Mouse (Mus musculus) forebrain, embryonic 11.5 days (tissue): Measurements from ENCODE around the gene Gabarapl1. TPM values are rescaled to one million over a fixed set of nuclear protein-coding genes. Genes with fewer than 3 reads are reported as not detected.

Source experiments
- ATAC-seq: fragments of 200-750 bp; cut with Nextera tagmentation; replicated peaks from 2 replicates; pipeline ENCODE4 v1.8.0; 2017; ENCODE audit warnings: moderate TSS enrichment; ENCODE audit not compliant: low FRiP score
- DNase-seq: peaks from one replicate; pipeline ENCODE4 v3.0.0-alpha.2; 2017; ENCODE audit warnings: low spot score
- H3K27ac ChIP-seq: fragments of 300-500 bp; sonication (generic); 2 replicates; pipeline ENCODE4 v1.5.1; 2014; ENCODE audit warnings: low read depth, low read length
- H3K27me3 ChIP-seq: fragments of 300-500 bp; sonication (generic); 2 replicates; pipeline ENCODE4 v1.6.1; 2014; ENCODE audit warnings: mild to moderate bottlenecking, low read length, mixed read lengths; ENCODE audit not compliant: control insufficient read depth, insufficient read depth
- H3K36me3 ChIP-seq: fragments of 300-500 bp; sonication (generic); 2 replicates; pipeline ENCODE4 v1.6.1; 2014; ENCODE audit warnings: mild to moderate bottlenecking, low read length, moderate library complexity, mixed read lengths; ENCODE audit not compliant: control insufficient read depth, insufficient read depth
- H3K4me1 ChIP-seq: fragments of 300-500 bp; sonication (generic); replicated peaks from 2 replicates; pipeline ENCODE4 v1.6.1; 2014; ENCODE audit warnings: low read length, mixed read lengths; ENCODE audit not compliant: control insufficient read depth, insufficient read depth
- H3K4me2 ChIP-seq: fragments of 300-500 bp; sonication (generic); 2 replicates; pipeline ENCODE4 v1.6.1; 2014; ENCODE audit warnings: low read depth, mild to moderate bottlenecking, low read length, moderate library complexity, mixed read lengths; ENCODE audit not compliant: severe bottlenecking
- H3K4me3 ChIP-seq: fragments of 300-500 bp; sonication (generic); 2 replicates; pipeline ENCODE4 v1.5.1; 2014; ENCODE audit warnings: low read depth, low read length
- H3K9ac ChIP-seq: fragments of 300-500 bp; sonication (generic); 2 replicates; pipeline ENCODE4 v1.6.1; 2014; ENCODE audit warnings: low read length
- H3K9me3 ChIP-seq: fragments of 300-500 bp; sonication (generic); 2 replicates; pipeline ENCODE4 v1.6.1; 2016; ENCODE audit warnings: low read length, mixed read lengths; ENCODE audit not compliant: control insufficient read depth
- whole genome bisulfite sequencing: fragments of 180-500 bp; shearing (Covaris S2); extraction: QIAGEN DNeasy Blood & Tissue Kit; methylation state at CpG from one replicate; pipeline ENCODE4 v1.1.7; 2014; 5-methylcytosine and 5-hydroxymethylcytosine counted together
- polyA plus RNA-seq: library from polyadenylated mRNA; unstranded; fragments of >200 nt; fragmentation: Nextera tagmentation; extraction: Ambion mirVana; gene quantifications from 2 replicates; pipeline ENCODE4 v1.2.1, GENCODE M21; 2014

Gene Gabarapl1
- polyA plus RNA-seq, 1 experiment from 2014 or later = 21.5 TPM

DNA sequence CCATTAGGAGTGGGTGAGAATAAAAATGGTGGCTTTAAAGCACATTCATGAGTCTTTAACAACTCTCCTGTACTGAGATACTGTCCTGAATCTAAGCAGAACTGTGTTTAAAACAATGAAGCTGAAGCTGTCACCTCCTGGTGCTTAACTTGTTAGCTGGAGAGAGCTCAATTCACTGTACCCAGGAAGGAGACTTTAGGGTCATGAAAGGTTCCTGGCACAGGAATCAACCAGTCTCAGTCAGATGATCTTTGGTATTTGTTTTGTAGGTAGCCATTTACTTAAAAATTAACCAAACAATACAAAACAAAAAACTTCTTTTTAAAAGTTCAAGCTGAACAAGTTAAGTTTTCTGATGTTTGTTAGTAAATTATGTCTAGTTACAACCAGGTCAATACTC lies 2.7 kb upstream of the Gabarapl1 start:
- DNase-seq (no peak), ATAC-seq (no peak)
- H3K4me1 ChIP-seq = no peaks in the 10 kb centered on the region
- no peaks in the 10 kb centered on the region for H3K36me3 ChIP-seq
- no peak overlapping the region for H3K4me3 ChIP-seq
- H3K9ac ChIP-seq = no peak overlapping the region
- H3K27me3 ChIP-seq = no peaks in the 10 kb centered on the region
- H3K27ac ChIP-seq = no peak overlapping the region
- no peaks in the 10 kb centered on the region for H3K9me3 ChIP-seq
- H3K4me2 ChIP-seq = no peak overlapping the region

DNA sequence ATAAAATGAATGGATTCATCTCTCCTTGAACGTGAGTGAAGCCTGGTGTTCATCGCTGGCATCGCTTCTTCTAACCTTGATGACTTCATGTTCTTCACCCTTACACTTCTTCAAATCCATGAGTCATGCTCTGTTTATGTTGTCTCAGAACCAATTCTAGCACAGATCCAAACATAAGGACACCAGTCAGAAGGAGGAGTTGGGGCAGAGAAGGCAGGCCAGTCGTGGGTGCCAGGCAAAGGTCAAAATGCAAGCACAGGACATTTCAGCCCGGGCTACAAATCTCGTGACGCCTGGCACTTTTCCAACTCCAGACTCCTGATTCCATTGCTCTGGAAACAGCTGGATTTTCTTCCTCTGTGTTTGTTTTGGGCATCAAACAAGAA lies 411 bp upstream of the Gabarapl1 start:
- WGBS = 38% methylated on average over 7 of the region's 7 CpGs
- H3K9me3 ChIP-seq = no peaks in the 10 kb centered on the region
- H3K4me3 ChIP-seq = peak overlapping the region; percentile 74
- H3K36me3 ChIP-seq = no peaks in the 10 kb centered on the region
- ATAC-seq = peak; percentile 31
- H3K4me1 ChIP-seq = no peaks in the 10 kb centered on the region
- DNase-seq = no peak
- peak overlapping the region; percentile 73 for H3K4me2 ChIP-seq
- peak overlapping the region; percentile 60; the same call in 1 of the 2 replicates for H3K9ac ChIP-seq
- no peak overlapping the region for H3K27ac ChIP-seq
- H3K27me3 ChIP-seq = no peaks in the 10 kb centered on the region

DNA sequence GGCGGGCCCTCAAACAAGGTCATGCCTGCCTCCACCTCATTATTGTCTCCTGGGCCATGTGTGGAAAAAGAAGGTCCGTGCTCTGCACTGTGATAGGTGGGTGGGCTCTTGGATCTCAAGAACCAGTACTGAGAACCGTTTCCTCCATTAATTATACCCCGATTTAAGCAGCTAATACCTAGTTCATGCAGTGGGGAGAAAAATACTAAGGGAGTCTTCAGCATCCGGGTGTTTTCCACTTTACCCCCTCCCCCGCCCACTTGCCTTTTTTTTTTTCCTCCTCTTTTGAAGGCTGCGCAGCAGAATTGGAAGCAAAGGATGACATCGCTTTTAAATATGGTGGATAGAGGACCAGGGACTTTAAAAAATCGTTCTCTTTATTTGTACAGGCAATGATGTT lies 1.1 kb downstream of the Gabarapl1 start:
- H3K4me1 ChIP-seq = no peaks in the 10 kb centered on the region
- no peaks in the 10 kb centered on the region for H3K9me3 ChIP-seq
- peak overlapping the region; percentile 60 for H3K9ac ChIP-seq
- H3K4me2 ChIP-seq = peak overlapping the region; percentile 73
- no peak for DNase-seq
- peak; percentile 52 for ATAC-seq
- WGBS = 15% methylated on average over 9 of the region's 9 CpGs
- H3K4me3 ChIP-seq = peak overlapping the region; percentile 74
- no peak overlapping the region for H3K27ac ChIP-seq
- H3K27me3 ChIP-seq = no peaks in the 10 kb centered on the region
- H3K36me3 ChIP-seq = 0 out of 2 replicates have a peak, but pooled peaks cover 5% of the 10 kb centered on the region

GRCm38 (mm10) chr6:129534627-129535190 lies 1.7 kb downstream of the Gabarapl1 start:
- Histone ChIP-seq H3K4me2 (peak overlapping the region; percentile 73), H3K4me3 (peak overlapping the region; percentile 74), H3K9me3 (no peaks in the 10 kb centered on the region), H3K4me1 (no peaks in the 10 kb centered on the region), H3K9ac (peak overlapping the region; percentile 60), H3K27me3 (no peaks in the 10 kb centered on the region), H3K36me3 (0 out of 2 replicates have a peak, but pooled peaks cover 5% of the 10 kb centered on the region), H3K27ac (no peak overlapping the region)
- ATAC-seq = no peak
- WGBS = 70% methylated on average over 4 of the region's 4 CpGs
- no peak for DNase-seq

GRCm38 (mm10) chr6:129535723-129536122 lies 2.8 kb downstream of the Gabarapl1 start:
- Histone ChIP-seq H3K4me1 (no peaks in the 10 kb centered on the region), H3K4me2 (no peak overlapping the region), H3K9ac (no peak overlapping the region), H3K4me3 (no peak overlapping the region), H3K36me3 (0 out of 2 replicates have a peak, but pooled peaks cover 5% of the 10 kb centered on the region), H3K9me3 (no peaks in the 10 kb centered on the region), H3K27ac (no peak overlapping the region), H3K27me3 (no peaks in the 10 kb centered on the region)
- ATAC-seq (no peak), DNase-seq (no peak)
- WGBS = 87% methylated on average over 4 of the region's 4 CpGs

GRCm38 (mm10) chr6:129538555-129538954 lies 5.6 kb downstream of the Gabarapl1 start:
- H3K4me1 ChIP-seq = no peaks in the 10 kb centered on the region
- ATAC-seq (no peak), DNase-seq (no peak)
- H3K9ac ChIP-seq = no peak overlapping the region
- H3K9me3 ChIP-seq = no peaks in the 10 kb centered on the region
- H3K27ac ChIP-seq = no peak overlapping the region
- no peaks in the 10 kb centered on the region for H3K27me3 ChIP-seq
- peaks cover 5% of the 10 kb centered on the region; the same call in 1 of the 2 replicates for H3K36me3 ChIP-seq
- H3K4me3 ChIP-seq = no peak overlapping the region
- 93% methylated on average over 6 of the region's 6 CpGs for WGBS
- H3K4me2 ChIP-seq = no peak overlapping the region

GRCm38 (mm10) chr6:129541931-129542330 lies 9.0 kb downstream of the Gabarapl1 start:
- Histone ChIP-seq H3K4me3 (no peak overlapping the region), H3K9ac (no peak overlapping the region), H3K9me3 (no peaks in the 10 kb centered on the region), H3K36me3 (peaks cover 5% of the 10 kb centered on the region; the same call in 1 of the 2 replicates), H3K27ac (no peak overlapping the region), H3K27me3 (no peaks in the 10 kb centered on the region), H3K4me1 (no peaks in the 10 kb centered on the region), H3K4me2 (no peak overlapping the region)
- WGBS = 82% methylated on average over 9 of the region's 9 CpGs
- no peak for ATAC-seq
- no peak for DNase-seq

GRCm38 (mm10) chr6:129542540-129542939 lies 9.6 kb downstream of the Gabarapl1 start:
- H3K9ac ChIP-seq = no peak overlapping the region
- peaks cover 5% of the 10 kb centered on the region; the same call in 1 of the 2 replicates for H3K36me3 ChIP-seq
- H3K27ac ChIP-seq = no peak overlapping the region
- no peak overlapping the region for H3K4me3 ChIP-seq
- H3K27me3 ChIP-seq = no peaks in the 10 kb centered on the region
- H3K9me3 ChIP-seq = no peaks in the 10 kb centered on the region
- H3K4me1 ChIP-seq = no peaks in the 10 kb centered on the region
- 92% methylated on average over 3 of the region's 3 CpGs for WGBS
- DNase-seq (no peak), ATAC-seq (no peak)
- no peak overlapping the region for H3K4me2 ChIP-seq
